Mouse (Mus musculus) lung, postnatal 10 days (tissue): ENCODE results near the gene Cacng8.

Source experiments
- DNase-seq: peaks from one replicate; pipeline ENCODE4 v3.0.0; 2021

Gene Cacng8

DNA sequence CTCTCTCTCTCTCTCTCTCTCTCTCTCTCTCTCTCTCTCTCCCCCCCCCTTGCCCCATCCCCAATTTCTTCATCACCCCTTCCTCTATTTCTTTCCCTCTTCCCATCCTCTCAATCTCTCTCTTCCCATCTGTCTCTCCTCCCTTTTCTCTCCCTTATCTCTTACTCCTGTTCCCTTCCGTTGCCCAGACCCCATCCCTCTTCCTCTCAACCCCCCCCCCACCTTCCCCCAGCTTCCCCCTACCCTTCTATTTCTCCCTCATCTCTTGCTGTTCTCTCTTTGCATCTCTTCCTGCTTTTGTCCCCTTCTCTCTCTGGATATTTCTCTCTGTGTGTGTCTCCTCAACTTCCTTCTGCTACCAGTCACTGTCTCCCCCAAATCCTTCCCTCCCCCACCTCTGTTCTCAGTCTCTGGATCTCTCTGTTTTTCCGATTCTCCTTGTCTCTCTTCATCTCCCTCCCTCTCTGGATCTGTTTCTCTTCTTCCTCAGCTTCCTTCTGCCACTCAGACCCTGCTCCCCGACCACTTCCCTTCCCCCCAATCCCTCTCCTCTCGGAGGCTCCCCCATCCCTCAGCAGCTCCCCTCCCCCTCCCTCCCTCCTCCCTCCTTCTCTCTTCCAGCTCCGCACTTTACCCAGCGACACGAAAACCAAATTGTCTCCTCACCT lies at the start of gene Cacng8:
Gene Cacng8, plus strand, starts transcription at position 271 of the 668 bp plus-strand sequence.
- no peak for DNase-seq

DNA sequence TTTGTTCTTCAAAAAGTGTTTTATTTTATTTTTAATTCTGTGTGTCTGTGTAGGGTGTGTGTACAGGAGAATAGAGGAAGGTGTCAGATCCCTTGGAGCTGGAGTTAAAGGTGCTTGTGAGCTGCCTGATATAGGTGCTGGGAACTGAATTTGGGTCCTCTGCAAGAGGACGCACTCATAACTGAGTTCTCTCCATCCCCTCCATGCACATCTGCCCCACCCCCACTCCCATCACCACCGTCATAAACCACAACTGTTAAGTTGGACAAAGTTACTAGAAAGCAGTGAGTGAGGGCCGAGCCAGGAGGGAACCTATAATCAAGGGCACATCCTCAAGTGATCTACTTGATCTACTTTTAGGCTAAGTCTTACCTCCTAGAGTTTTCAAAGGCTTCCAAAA lies 46.6 kb upstream of the Cacng8 start:
- no peak for DNase-seq

DNA sequence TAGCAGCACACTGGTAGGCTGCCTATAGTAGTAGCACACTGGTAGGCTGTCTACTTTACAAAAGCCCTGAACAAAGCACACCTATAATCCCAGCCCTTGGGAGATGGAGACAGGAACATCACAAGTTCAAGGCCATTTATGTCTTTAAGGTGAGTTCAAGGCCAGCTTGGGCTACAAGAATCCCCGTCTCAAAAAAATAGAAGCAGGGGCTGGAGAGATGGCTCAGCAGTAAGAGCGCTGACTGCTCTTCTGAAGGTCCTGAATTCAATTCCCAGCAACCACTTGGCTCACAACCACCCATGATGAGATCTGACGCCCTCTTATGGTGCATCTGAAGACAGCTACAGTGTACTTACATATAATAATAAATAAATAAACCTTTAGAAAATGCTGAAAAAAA lies 45.2 kb upstream of the Cacng8 start:
- no peak for DNase-seq

DNA sequence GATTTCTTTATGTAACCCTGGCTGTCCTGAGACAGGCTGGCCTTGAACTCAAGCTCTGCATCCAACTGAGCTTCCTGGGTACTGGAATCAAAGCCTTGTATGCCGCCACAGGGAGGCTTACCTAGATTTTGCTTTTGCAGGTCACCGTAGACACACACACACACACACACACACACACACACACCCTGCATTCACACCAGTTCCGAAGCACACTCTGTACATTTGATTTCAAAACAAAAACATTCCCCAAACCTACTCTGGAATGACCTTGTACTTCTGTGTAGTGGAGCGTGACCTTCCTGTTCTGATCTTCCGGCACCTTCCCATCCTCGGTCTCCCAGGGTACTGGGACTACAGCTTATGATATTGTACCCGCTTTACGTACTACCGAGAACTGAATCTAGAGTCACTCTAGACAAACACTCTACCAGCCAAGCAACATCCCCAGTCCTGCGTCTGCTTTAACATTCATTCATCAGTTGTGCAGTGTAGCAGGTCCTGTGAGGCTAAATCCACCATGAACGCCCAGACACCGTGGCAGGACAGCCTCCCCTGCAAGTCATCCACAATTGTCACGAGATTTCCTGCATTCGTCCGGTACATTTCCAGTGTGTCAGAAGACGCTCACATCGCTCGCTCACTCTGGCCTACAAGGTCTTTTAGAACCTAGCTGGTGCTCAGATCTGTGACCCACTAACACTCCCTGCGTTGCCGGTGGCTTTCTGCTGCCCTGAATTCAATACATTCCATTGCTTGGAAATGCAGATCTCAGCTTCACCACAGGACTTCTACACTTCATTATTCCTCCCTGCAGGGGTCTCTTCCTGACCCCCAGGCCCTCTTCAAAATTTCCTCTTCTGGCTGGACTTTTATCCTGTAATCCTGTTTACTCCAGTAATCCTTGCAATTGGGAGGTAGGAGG lies 42.9 kb upstream of the Cacng8 start:
- DNase-seq, result no peak

DNA sequence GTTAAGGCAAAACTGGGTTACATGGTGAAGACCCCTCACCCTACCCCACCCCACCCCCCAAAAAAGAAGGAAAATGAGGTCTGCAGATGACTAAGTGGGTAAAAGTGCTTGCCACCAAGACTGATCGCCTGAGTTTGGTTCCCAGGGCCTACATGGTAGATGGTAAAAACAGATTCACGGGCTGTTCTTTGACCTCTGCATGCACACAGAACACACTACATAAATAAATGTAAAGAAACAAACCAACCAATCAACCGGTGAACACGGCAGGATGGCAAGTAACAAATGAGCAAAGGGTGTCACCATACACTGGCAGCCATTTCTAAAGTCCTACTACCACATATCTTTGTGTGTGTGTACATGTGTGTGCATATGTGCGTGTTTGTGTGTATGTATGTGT lies 42.2 kb upstream of the Cacng8 start:
- DNase-seq, result no peak

DNA sequence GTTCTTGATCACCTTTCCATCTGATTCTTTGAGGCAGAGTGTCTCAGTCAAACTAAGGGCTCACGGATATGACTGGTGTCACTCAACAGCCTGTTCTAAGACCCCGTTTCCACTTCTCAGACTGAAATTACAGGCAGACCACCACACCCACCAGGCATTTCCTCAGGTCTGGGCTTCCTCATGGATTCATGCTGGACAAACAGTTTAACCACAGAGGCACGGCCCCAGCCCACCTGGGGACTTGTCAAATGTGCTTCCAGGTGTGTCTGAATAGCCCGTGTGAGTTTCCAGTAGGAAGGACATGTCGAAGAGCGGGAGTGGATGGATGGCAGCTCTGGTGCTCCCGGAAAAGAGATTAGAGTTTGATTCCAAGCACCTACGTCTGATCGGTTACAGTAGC lies 40.7 kb upstream of the Cacng8 start:
- no peak for DNase-seq

DNA sequence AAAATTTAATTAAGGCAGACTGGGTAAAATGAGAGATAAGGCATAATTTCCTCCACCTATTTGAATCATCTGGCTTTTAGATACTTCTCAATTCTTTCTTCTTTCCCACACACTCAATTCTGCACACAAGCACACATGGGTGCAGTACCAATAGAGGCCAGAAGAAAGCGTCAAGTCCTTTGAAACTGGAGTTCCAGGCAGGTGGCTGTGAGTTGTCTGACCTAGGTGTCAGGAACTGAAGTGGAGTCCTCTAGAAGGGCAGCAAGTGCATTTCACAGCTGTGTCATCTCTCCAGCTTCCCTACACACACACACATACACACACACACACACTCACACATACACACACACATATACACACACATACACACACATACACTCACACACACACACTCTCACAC lies 38.9 kb upstream of the Cacng8 start:
- DNase-seq, result no peak

DNA sequence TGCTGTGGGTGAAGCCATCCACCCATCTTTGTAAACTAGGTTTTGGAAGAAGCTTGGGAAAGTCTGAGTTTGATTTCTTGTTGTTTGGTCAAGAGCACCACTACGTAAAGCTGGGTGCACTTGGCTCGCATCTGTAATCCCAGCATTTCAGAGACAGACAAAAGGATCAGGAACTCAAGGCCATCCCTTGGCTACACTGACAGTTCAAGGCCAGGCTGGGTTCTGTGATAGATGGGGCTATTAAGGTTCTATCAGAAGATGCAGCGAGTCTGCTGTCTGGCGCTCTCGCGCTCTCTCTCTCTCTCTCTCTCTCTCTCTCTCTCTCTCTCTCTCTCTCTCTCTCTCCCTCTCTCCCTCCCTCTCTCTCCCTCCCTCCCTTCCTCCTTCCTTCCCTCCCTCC lies 35.6 kb upstream of the Cacng8 start:
- DNase-seq, result no peak

DNA sequence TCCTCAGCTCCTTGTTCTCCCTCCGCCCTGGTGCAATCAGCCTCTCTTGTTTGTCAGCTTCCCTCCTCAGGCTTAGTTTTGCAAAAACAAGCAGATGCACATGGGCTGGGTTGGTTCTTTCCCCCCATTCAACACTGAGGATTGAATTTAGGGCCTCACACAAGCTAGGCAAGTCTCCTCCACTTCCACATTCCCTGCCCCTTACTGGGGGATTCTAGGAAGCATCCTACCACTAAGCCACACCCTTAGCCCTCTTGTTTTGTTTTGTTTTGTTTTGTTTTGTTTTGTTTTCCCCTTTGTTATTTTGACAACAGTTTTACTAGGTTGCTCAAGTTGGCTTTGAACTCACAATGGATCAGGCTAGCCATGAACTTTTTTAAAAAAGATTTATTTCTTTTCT lies 29.8 kb upstream of the Cacng8 start:
- no peak for DNase-seq

DNA sequence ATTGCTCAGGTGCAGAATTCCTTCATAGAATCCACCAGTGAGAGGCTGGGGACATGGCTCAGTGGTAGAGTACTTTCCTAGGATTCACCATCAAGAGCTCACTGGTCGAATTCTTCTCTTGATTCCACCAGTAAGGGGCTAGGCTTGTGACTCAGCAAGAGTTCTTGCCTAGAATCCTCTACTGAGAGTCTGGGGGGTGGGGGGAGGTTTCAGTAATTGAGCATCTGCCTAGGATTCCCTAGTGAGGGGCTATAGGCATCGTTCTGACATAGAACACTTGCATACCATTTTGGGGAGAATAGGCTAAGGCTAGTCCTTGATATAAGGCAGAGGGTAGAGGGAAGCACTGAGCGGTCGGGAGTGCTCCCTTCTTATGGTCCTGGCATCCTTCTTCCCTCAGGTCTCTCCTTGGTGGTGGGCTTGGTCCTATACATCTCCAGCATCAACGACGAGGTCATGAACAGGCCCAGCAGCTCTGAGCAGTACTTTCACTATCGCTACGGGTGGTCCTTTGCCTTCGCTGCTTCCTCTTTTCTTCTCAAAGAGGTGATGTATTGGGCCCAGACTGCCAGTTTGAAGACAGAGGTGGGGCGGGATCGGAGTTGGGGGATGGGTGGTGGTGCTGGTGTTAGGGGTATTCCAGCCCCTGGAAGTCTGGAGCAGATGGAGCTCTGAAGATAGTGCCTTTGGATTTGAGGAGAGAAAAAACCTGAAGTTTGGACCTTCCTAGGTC lies 24.8 kb upstream of the Cacng8 start:
- no peak for DNase-seq

DNA sequence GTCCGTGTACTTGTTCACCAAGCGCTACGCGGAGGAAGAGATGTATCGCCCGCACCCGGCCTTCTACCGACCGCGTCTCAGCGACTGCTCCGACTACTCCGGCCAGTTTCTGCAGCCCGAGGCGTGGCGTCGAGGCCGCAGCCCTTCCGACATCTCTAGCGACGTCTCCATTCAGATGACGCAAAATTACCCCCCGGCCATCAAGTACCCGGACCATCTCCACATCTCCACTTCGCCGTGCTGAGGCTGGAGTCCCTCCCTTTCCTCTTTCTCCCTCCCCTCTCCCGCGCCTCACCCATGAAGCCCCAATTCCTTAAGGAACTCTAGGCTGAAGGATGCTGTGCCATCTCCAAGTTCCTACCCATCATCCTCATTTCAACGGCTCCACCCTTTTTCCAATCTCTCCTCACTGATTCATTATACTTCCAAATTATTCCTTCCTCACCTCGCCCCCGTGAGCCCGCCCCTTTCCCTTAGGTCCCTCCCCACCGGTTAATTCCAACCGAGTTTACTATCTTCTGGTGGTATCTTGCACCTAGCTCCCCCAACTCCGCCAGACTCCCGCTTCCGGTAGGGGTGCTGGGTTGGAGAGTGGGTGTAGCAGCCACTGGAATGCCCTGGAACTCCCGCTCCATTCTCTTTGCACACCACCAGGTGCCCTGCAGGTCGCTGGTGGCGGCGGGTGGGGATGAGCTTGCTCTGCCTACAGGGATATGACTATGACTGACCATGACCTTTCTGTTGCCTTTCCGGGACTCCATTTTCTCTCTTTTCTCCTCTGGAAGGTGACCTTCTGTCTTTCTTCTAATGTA lies 23.6 kb upstream of the Cacng8 start:
- DNase-seq, result no peak

DNA sequence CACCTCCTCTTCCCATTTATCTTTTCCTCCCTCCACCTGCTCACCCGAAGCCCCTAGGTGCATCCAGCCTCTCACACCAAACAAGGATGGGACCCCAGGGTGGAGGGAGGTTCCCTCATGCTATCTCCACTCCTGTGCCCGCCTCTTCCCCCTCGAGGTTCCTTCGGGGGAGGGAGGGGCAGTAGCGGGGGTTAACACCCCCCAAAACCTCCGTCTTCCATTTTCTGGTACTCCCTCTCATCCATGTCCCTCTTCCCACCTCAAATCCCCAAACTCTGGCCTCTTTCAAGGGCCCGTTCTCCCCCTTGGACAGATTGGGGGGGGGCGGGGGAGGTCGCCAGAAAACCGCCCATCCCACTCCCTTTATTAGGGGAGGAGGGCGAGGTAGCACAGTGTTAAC lies 22.9 kb upstream of the Cacng8 start:
- DNase-seq, result no peak

DNA sequence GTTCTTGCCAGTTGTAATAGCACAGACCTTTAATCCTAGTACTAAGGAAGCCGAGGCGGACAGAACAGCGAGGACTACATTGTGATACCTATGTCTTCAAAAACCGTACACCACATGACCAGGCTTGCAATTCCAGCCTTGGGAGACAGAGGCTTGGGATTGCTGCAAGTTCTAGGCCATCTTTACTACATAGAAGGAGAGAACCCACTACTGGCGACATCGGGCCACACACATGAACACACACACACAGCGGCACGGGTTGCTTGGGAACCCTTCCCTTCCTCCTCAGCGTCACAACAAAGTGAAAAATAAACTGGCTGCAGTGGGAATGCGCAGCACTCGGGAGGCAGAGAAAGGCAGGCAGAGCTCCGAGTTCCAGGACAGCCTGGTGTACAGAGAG lies 22.2 kb upstream of the Cacng8 start:
- DNase-seq, result no peak

DNA sequence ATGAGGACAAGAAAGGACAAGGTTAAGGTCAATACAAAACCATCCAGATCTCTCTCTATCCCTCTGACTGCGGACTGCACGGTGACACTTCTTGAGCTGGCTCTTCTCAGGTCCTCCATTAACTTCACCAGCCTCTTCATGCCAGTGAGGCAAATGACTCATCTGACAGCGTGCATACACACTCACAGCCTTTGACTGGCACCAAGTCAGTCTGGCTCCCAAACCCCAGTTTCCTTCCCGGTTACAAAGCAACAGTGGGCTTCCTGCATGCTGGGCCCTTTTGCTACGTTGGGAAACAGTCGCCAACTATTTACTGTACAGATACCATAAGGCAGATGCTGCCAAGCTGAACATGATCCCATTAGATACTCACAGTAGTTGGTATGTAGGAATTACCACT lies 21.3 kb upstream of the Cacng8 start:
- no peak for DNase-seq

DNA sequence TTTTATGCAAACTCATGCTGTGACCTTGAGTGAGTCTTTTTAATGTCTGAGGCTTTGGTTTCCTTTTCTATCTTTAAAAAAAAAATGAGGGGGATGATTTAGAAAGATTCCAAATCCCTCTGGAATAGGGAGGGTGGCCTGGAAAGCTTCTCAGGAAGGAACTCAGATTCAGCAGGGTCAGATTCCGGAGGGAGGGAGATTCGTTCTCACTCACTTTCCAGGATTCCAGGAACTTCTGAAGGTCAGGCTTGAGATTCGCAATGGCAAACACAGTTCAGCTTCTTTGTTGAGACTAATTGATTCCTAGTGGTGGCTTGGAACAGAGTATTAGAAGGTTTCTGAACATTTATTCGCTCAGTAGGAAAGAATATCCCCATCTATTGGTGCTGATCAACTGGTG lies 20.1 kb upstream of the Cacng8 start:
- DNase-seq, result no peak

DNA sequence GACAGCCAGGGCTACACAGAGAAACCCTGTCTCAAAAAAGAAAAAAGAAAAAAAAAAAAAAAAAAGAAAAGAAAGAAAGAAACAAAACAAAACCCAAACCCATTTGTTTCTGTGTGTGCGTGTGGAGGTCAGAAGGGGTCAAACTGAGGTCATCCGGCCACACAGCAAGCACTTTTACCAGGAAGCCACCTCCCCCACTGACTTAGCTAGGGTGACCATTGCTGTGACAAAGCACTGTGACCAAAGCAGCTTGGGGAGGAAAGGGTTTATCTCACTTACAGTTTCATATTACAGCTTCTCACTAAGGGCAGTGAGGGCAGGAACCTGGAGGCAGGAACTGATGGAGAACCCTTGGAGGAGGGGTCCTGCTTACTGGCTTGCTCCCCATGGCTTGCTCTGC lies 18.1 kb upstream of the Cacng8 start:
- no peak for DNase-seq

DNA sequence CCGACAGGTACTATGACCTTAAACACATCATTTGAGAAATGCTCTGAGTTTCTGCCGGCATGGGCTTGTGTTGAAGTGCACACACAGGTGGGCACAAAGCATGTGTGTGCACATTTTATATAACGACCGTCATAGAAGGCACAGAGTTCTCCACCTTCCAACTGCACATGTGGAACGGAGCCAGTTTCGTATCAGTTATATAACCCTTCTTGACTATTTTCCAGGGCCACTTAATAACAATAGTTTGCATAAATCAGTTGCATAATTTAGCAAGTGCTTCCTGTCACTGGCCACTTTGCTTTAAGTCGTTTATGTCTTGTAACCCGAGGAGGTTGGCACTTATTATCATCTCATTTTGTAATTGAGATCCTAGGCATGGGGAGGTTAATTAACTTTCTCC lies 16.7 kb upstream of the Cacng8 start:
- DNase-seq, result peak; percentile 18

DNA sequence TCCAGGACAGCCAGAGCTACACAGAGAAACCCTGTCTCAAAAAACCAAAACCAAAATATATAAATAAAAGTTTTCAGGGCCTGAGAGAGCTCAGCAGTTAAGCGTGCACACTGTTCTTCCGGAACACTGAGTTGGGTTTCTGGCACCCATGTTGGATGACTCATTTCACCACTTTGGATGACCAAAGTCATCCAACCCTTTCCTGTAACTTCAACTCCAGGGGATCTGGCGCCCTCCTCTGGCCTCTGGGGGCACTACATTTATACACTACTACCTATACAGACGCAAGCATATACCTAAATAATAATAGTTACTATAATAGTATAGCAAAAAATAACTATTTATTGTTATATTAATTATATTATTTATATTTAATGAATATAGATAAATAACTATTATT lies 13.7 kb upstream of the Cacng8 start:
- DNase-seq, result peak; percentile 74

DNA sequence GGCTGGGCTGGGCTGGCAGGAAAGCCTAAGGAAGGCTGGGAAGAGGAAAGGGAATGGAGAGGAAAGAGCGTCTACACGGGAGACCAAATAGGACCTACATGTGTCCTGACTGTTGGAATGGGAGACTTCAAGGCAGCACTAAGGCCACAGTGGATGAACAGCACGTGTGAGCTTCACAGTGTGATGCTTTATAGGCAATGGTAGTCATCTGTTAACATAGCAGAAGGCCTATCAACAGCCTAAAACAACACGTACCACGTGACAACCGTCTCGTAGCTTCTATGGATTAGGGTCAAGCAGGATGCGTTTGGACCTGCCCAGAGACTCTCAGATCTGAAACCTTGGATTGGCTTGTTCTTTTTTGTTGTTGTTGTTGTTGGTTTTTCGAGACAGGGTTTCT lies 8.4 kb upstream of the Cacng8 start:
- no peak for DNase-seq

DNA sequence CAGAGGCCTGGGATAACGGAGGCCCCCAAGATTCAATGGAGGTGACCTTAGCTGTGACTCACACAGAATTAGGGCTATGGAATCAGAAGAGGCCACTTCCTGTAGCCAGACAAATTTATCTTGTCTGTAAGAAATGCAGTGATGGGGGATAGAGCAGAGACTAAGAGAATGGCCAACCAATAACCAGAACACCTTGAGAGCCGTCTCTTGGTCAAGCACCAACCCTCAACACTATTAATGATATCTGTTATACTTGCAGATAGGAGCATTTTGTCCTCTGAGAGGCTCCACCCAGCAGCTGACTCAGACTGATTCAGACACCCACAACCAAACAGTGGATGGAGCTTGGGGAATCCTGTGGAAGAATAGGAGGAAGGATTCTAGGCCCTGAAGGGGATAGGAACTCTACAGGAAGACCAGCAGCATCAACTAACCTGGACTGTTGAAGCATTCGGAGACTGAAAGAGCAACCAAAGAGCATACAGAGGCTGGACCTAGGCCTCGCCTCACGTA lies 5.6 kb upstream of the Cacng8 start:
- DNase-seq, result no peak

DNA sequence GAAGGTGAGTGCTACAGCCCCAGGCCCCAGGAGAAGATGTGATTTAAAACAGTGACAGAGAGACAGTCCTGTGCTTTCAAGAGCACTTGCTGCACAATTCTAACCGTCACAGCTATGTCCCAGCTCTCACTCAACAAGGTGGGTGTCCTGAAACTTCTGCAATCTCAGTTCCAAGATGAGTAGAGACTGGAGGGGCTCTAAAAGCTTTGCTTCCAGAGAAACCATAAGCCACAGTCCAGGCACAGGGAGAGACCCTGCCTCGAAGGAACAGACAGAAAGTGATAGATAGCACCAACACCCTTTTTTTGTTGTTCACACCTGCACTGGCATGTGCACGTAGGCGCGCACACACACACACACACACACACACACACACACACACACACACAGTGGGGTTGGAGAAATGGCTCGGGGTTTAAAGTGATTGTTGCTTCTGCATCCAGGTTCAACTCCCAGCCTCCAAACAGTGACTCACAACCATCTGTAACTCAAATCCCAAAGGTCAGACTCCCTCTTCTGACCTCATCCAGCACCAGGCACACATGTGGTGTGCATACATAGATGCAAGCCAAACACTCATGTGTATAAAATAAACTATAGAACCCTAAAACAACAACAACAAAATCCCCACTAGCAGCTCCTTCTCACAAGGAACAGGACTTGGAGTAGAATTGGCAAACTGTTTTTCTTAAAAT lies 4.3 kb upstream of the Cacng8 start:
- DNase-seq, result no peak

DNA sequence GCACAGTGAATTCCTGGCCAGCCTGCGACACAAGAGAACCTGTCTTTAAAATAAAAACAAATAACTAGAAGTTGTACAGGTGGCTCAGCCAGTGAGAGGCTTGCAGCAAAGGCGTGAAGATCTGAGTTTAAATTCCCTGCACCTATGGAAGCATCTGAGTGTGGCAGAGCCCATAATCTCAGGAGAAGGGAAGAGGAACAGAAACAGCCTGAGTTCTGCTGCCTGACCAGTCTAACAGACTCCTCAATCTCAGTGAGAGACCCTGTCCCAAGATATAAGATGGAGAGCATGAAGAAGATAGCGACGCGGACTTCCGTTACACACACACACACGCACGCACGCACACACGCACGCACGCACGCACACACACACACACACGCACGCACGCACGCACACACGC lies 2.7 kb upstream of the Cacng8 start:
- no peak for DNase-seq
